Mouse (Mus musculus): ENCODE measurements around the gene 9330159F19Rik.

The 9330159F19Rik gene

GRCm38 (mm10) chr10:29211453-29211852, at the start of gene 9330159F19Rik:
Gene 9330159F19Rik (plus strand): TSS chr10:29211606.
- peak; percentile 6 for DNase-seq (ENCODE audit: low read depth, low spot score)

- no peak for DNase-seq (ENCODE audit: low read depth, low spot score)
Measured at GRCm38 (mm10) chr10:29161664-29162063, 49.7 kb upstream of the 9330159F19Rik start.

GRCm38 (mm10) chr10:29173778-29174177, 37.6 kb upstream of the 9330159F19Rik start:
- DNase-seq (ENCODE audit: low read depth, low spot score), result no peak

GRCm38 (mm10) chr10:29175656-29176055, 35.8 kb upstream of the 9330159F19Rik start:
- DNase-seq (ENCODE audit: low read depth, low spot score), result no peak

- DNase-seq (ENCODE audit: low read depth, low spot score), result no peak
Measured at GRCm38 (mm10) chr10:29176881-29177280, 34.5 kb upstream of the 9330159F19Rik start.

- peak; percentile 4 for DNase-seq (ENCODE audit: low read depth, low spot score)
Measured at GRCm38 (mm10) chr10:29178003-29178402, 33.4 kb upstream of the 9330159F19Rik start.

- DNase-seq (ENCODE audit: low read depth, low spot score), result no peak
Measured at GRCm38 (mm10) chr10:29180210-29180609, 31.2 kb upstream of the 9330159F19Rik start.

- DNase-seq (ENCODE audit: low read depth, low spot score), result no peak
Measured at GRCm38 (mm10) chr10:29181046-29181445, 30.4 kb upstream of the 9330159F19Rik start.

GRCm38 (mm10) chr10:29193769-29194168, 17.6 kb upstream of the 9330159F19Rik start:
- DNase-seq (ENCODE audit: low read depth, low spot score), result no peak

- peak; percentile 45 for DNase-seq (ENCODE audit: low read depth, low spot score)
Measured at GRCm38 (mm10) chr10:29196811-29197210, 14.6 kb upstream of the 9330159F19Rik start.

GRCm38 (mm10) chr10:29198642-29199041, 12.8 kb upstream of the 9330159F19Rik start, which contains the start of gene Gm49353:
Gene Gm49353 (plus strand): TSS chr10:29198954.
- DNase-seq (ENCODE audit: low read depth, low spot score), result no peak

GRCm38 (mm10) chr10:29199835-29200234, 11.6 kb upstream of the 9330159F19Rik start:
- peak; percentile 27 for DNase-seq (ENCODE audit: low read depth, low spot score)

GRCm38 (mm10) chr10:29200609-29201008, 10.8 kb upstream of the 9330159F19Rik start:
- DNase-seq (ENCODE audit: low read depth, low spot score), result no peak

GRCm38 (mm10) chr10:29206730-29207129, 4.7 kb upstream of the 9330159F19Rik start:
- DNase-seq (ENCODE audit: low read depth, low spot score), result peak; percentile 68

GRCm38 (mm10) chr10:29208735-29209134, 2.7 kb upstream of the 9330159F19Rik start:
- DNase-seq (ENCODE audit: low read depth, low spot score), result peak; percentile 9

GRCm38 (mm10) chr10:29213534-29214100, 2.2 kb downstream of the 9330159F19Rik start:
- DNase-seq (ENCODE audit: low read depth, low spot score), result no peak

- DNase-seq (ENCODE audit: low read depth, low spot score), result no peak
Measured at GRCm38 (mm10) chr10:29216957-29217356, 5.6 kb downstream of the 9330159F19Rik start.

GRCm38 (mm10) chr10:29217451-29217850, 6.0 kb downstream of the 9330159F19Rik start:
- no peak for DNase-seq (ENCODE audit: low read depth, low spot score)

GRCm38 (mm10) chr10:29225329-29225728, 13.9 kb downstream of the 9330159F19Rik start:
- DNase-seq (ENCODE audit: low read depth, low spot score), result no peak

GRCm38 (mm10) chr10:29231208-29231607, 19.8 kb downstream of the 9330159F19Rik start:
- no peak for DNase-seq (ENCODE audit: low read depth, low spot score)
